Mouse (Mus musculus): ENCODE data around the gene Rhoa.

DNA sequence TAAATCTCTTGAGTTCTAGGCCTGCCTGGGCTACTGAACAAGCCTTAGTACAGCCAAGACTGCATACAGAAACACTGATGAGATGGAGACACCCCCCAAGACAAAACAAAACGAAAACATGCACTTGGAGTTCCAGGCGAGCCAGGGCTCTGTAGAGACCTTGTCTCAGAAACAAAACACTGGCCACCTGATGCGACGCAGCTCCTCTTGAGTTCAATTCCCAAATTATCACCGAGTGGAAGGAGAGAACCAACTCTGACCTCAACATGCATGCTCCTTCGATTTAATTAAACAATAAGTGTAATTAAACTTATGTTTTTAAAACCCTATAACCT is 32.6 kb downstream of the Rhoa start:
- TF ChIP-seq EP300 (optimal IDR thresholded peaks at IDR 0.05) (no peak), CTCF (IDR thresholded peaks at IDR 0.05; ENCODE audit: low read depth) (no peak)

All from stomach, postnatal 0 days (tissue).